Mouse (Mus musculus): ENCODE results near the gene Clk2. TPM values are rescaled to one million over a fixed set of nuclear protein-coding genes. Genes with fewer than 3 reads are reported as not detected.

Clk2 gene
- 24.4 TPM for polyA plus RNA-seq (2014; fragmentation: Illumina TruSeq; extraction: RNeasy Lipid Tissue Mini Kit (QIAGEN cat#74804); ENCODE audit: insufficient read depth, low read depth, low replicate concordance)

DNA sequence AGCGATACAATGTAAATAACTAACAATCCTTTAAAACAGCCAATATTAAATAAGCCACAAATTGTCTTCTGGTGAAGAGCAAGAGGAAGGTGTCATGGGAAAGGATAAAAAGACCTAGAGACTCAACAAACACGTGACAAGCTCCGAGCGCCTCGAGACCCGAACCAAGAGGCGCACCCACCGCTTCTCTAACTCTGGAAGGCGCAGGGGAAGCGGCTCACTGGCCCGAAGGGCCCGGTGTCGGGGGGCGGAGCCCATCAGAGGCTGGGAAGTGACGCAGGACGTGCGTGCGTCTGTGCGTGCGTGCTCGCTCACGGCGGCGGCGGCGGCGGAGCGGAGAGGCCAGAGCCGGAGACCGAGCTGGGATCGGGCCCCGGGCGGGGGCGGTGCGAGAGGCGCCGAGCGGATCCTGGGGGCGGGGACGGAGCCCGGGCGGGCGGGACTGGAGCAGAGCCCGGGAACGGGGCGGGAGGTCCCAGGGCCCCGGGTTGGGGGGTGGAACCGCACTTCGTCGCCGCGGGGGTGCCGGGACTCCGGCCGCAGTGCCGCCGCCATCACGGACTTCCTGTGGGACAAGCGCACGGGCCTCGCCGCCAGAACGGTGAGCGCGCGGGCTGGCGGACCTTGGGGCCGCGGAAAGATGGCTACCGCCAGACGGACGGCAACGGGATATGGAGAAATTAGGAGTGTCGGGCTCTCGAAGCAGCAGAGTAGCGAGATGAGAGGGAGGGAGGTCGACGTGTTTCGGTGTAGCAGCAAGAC lies at the start of gene Clk2:
Gene Clk2 (plus strand): TSS at position 290 of the 762 bp plus-strand sequence.

DNA sequence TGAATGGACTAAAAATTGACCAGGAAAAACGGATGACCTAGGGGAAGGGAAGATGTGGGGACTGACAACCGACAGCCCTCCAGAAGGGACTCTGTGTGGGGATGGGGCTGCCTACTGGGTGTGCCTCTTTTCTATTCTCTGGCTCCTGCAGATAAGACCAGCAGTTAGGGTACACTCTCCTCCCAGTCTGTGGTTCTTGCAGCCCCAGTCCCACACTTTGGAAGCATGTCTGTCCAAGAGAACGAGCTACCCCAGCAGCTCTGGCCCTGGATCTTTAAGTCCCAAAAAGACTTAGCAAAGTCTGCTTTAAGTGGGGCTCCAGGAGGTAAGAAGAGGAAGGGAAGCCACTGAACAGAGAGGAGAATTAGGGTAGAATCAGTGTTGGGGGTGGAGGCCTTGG lies 28.6 kb upstream of the Clk2 start, which contains the start of gene Pklr:
Gene Pklr (plus strand): TSS at position 185 of the 400 bp plus-strand sequence.

DNA sequence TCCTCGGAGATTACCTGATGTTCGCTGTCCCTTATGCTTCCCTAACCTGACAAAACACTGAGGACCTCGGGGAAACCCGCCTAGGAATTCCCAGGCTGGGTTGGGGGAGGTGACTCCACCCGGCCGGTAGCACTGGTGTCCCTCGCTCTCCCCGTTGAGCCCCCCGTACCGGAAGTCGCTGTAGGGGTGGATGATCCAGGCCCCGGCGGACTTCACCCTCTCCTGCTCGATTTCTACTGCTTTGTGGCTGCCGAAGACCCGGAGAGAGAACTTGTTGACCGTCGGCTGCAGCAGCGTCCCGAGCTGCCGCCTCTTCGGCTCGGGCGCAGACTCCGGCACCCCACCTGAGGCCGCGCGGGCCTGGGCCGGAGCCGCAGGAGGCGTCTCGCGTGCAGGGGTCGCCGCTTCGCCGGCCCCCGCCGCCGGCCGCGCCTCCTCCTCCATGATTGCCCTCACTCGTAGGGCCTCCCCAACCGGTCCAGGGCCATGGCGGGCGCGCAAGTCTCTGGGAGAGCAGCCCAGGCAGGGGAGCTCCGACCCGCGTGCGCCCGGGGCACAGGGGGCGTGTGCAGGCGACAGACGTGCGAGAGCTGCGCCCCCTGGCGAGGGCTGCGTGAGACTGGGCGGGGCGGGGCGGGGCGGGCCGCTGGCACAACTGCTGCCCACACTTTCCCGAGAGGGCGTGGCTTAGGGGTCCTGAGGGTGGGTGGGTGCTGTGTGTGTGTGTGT lies 4.8 kb upstream of the Clk2 start, which contains the start of gene Hcn3:
Gene Hcn3 (minus strand): TSS at position 581 of the 729 bp plus-strand sequence.

DNA sequence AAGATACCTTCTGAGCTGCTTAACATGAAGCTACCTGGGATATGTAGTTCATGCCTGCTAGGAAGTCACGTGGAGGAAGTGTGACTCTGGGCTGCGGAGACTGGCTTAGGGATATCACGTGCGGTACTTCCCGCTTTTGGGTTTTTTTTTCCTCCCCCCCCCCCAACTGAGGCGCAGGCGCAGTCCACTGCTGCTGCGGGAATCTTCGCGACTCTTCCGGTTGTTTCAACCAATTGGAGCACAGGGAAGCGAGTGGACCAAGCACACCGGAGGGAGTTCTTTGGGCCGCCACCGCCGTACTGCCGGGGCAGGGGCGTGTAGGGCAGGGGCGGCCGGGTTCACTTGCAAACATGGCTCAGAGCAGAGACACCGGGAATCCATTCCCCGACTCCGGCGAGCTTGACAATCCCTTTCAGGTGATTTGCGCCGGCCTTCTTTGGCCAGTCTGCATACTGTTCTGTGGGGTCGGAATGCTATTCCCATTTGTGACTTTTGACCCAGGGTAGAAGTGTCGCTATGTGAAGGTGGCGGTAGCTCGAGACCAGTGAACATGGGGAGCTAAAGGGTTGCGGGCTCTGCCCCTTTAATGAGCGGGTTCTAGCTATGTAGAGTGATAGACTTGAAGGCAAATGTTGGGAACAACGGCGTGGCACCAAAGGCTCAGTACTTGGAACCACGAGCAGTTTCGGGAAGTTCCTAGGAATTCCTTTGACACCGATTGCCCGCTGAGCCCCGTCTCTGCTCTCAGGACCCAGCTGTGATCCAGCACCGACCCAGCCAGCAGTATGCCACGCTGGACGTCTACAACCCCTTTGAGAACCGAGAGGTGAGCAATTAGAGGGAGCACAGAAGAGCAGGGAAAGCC lies 12.9 kb downstream of the Clk2 start, which contains the start of gene Scamp3:
Gene Scamp3 (plus strand): TSS at position 232 of the 865 bp plus-strand sequence.

DNA sequence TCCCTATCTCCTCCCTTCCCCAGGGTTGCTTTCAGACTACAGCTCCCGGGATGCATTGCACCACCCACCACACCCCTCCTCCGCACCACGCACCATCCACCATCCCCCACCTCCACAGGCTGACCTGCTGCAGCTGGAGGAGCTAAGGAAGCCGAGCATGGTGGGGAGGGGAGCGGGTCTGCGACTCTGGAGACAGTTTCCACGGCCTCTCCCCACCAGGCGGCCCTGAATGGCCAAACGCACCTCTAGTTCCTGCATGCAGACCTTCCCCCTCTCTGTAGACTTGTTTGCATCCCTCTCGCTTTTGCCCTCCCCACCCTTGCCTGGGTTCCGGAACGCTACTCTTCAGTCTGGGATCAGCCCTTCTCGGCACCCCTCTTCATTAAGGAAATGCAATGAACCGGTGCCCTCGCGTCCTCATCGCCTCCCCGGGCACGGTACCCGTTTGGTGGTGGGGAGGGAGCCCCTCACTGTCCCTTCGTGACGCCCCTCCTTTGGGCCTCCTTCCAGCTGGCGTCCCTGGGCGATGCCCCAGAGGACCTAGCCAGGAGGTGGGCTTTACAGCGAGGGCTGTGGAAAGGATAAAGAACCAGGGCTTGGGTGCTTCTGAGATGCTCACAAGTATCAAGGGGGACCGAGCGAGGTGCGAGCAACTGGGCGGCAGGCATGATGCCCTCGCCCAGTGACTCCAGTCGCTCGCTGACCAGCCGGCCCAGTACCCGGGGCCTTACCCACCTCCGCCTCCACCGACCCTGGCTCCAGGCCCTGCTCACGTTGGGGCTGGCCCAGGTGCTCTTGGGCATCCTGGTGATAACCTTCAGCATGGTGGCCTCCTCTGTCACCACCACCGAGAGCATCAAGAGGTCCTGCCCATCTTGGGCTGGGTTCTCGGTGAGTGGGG lies 18.7 kb downstream of the Clk2 start, which contains the start of gene Fam189b:
Gene Fam189b (plus strand): TSS at position 86 of the 901 bp plus-strand sequence.

DNA sequence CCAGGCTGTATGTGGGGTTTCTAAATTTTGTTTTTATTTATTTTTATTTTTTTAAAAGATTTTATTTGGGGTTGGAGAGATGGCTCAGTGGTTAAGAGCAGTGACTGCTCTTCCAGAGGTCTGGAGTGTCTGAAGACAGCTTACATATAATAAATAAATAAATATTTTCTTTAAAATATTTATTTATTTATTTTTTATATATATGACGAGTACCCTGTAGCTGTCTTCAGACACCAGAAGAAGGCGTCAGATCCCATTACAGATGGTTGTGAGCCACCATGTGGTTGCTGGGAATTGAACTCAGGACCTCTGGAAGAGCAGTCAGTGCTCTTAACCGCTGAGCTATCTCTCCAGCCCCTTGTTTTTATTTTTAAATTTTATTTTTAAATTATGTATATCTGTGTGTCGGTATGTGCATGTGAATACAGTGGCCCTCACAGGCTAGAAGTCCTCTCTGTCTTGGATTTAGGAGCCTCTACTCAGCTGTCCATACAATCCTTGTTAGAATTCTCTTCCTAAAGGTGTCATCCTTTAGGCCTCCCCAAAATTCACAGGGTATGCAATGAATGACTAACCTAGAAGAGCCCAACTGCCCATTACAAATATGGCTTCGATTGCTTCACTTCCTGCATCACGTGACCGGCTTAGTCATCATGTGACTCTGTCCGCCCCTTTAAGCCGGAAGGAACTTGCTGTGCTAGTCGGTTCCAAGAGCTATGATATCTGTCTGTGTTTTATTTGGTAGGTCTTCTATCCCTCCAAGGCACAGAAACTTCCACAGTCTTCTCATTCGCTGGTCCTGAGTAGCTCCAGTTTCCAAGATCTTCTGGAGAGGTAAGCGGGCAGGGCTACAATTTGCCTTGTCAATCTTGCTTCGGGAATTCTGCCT lies 37.9 kb downstream of the Clk2 start, which contains the start of gene Gba:
Gene Gba (plus strand): TSS at position 676 of the 889 bp plus-strand sequence.

DNA sequence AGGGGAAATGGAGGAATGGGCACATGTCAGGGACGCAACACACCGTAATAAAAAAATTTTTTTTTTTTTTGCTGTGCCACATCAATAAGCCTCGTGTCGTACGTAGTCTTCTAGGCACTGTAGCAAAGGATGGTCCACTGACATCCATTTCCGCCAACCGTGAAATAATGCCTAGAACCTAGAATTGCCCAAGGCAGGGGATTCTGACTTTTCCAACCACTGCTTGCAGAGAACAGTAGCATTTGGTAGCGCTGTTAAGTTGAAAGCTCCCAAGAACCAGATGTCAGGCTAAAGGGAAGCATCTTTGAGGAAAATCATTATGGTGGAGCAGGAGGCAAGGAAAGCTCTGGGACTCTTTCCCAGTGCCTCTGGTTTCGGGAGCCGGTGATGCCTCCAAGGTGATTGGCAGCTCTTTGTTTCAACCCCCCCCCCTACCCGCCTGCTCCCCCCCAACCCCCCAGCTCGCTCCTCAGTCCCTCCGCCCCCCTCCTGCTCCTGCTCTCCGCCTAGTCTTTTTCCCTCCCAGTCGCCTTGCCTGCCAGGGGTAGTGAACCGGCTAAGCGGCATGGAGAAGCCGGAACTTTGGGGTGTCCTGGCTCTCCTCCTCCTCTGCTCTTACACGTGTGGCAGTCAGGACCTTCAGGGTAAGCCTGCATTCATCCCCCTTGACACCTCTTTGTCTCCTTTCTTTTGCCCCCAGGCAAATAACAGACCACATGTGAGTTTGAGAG lies 50.3 kb downstream of the Clk2 start, which contains the start of gene Thbs3:
Gene Thbs3 (plus strand): TSS at position 500 of the 731 bp plus-strand sequence.

Other genes starting within 250 kb of the Clk2 start
- gene Ash1l, start 214.2 kb upstream of the Clk2 start, polyA plus RNA-seq (2014; fragmentation: Illumina TruSeq; extraction: RNeasy Lipid Tissue Mini Kit (QIAGEN cat#74804); ENCODE audit: insufficient read depth, low read depth, low replicate concordance) = 4.8 TPM
- gene Dap3, start 213.6 kb upstream of the Clk2 start, polyA plus RNA-seq (2014; fragmentation: Illumina TruSeq; extraction: RNeasy Lipid Tissue Mini Kit (QIAGEN cat#74804); ENCODE audit: insufficient read depth, low read depth, low replicate concordance) = 63.0 TPM
- gene Rusc1, start 71.5 kb upstream of the Clk2 start, polyA plus RNA-seq (2014; fragmentation: Illumina TruSeq; extraction: RNeasy Lipid Tissue Mini Kit (QIAGEN cat#74804); ENCODE audit: insufficient read depth, low read depth, low replicate concordance) = 25.0 TPM
- gene Gm43738, start 63.7 kb upstream of the Clk2 start, polyA plus RNA-seq (2014; fragmentation: Illumina TruSeq; extraction: RNeasy Lipid Tissue Mini Kit (QIAGEN cat#74804); ENCODE audit: insufficient read depth, low read depth, low replicate concordance) = not detected
- gene Fdps, start 62.8 kb upstream of the Clk2 start, polyA plus RNA-seq (2014; fragmentation: Illumina TruSeq; extraction: RNeasy Lipid Tissue Mini Kit (QIAGEN cat#74804); ENCODE audit: insufficient read depth, low read depth, low replicate concordance) = 109 TPM
- 0.12 TPM for gene Pklr, start 28.7 kb upstream of the Clk2 start, polyA plus RNA-seq (2014; fragmentation: Illumina TruSeq; extraction: RNeasy Lipid Tissue Mini Kit (QIAGEN cat#74804); ENCODE audit: insufficient read depth, low read depth, low replicate concordance)
- gene Hcn3, start 4.6 kb upstream of the Clk2 start, polyA plus RNA-seq (2014; fragmentation: Illumina TruSeq; extraction: RNeasy Lipid Tissue Mini Kit (QIAGEN cat#74804); ENCODE audit: insufficient read depth, low read depth, low replicate concordance) = not detected
- gene Scamp3, start 12.7 kb downstream of the Clk2 start, polyA plus RNA-seq (2014; fragmentation: Illumina TruSeq; extraction: RNeasy Lipid Tissue Mini Kit (QIAGEN cat#74804); ENCODE audit: insufficient read depth, low read depth, low replicate concordance) = 50.9 TPM
- 9.9 TPM for gene Fam189b, start 18.3 kb downstream of the Clk2 start, polyA plus RNA-seq (2014; fragmentation: Illumina TruSeq; extraction: RNeasy Lipid Tissue Mini Kit (QIAGEN cat#74804); ENCODE audit: insufficient read depth, low read depth, low replicate concordance)
- gene Gba, start 38.1 kb downstream of the Clk2 start, polyA plus RNA-seq (2014; fragmentation: Illumina TruSeq; extraction: RNeasy Lipid Tissue Mini Kit (QIAGEN cat#74804); ENCODE audit: insufficient read depth, low read depth, low replicate concordance) = 35.5 TPM
- gene Thbs3, start 50.4 kb downstream of the Clk2 start, polyA plus RNA-seq (2014; fragmentation: Illumina TruSeq; extraction: RNeasy Lipid Tissue Mini Kit (QIAGEN cat#74804); ENCODE audit: insufficient read depth, low read depth, low replicate concordance) = 37.7 TPM
- gene Mtx1, start 62.3 kb downstream of the Clk2 start, polyA plus RNA-seq (2014; fragmentation: Illumina TruSeq; extraction: RNeasy Lipid Tissue Mini Kit (QIAGEN cat#74804); ENCODE audit: insufficient read depth, low read depth, low replicate concordance) = 75.1 TPM
- 195 TPM for gene Muc1, start 64.3 kb downstream of the Clk2 start, polyA plus RNA-seq (2014; fragmentation: Illumina TruSeq; extraction: RNeasy Lipid Tissue Mini Kit (QIAGEN cat#74804); ENCODE audit: insufficient read depth, low read depth, low replicate concordance)
- 122 TPM for gene Krtcap2, start 81.2 kb downstream of the Clk2 start, polyA plus RNA-seq (2014; fragmentation: Illumina TruSeq; extraction: RNeasy Lipid Tissue Mini Kit (QIAGEN cat#74804); ENCODE audit: insufficient read depth, low read depth, low replicate concordance)
- gene Trim46, start 81.5 kb downstream of the Clk2 start, polyA plus RNA-seq (2014; fragmentation: Illumina TruSeq; extraction: RNeasy Lipid Tissue Mini Kit (QIAGEN cat#74804); ENCODE audit: insufficient read depth, low read depth, low replicate concordance) = 2.3 TPM
- gene Dpm3, start 94.6 kb downstream of the Clk2 start, polyA plus RNA-seq (2014; fragmentation: Illumina TruSeq; extraction: RNeasy Lipid Tissue Mini Kit (QIAGEN cat#74804); ENCODE audit: insufficient read depth, low read depth, low replicate concordance) = 220 TPM
- 90.4 TPM for gene Slc50a1, start 105.8 kb downstream of the Clk2 start, polyA plus RNA-seq (2014; fragmentation: Illumina TruSeq; extraction: RNeasy Lipid Tissue Mini Kit (QIAGEN cat#74804); ENCODE audit: insufficient read depth, low read depth, low replicate concordance)
- gene Efna1, start 116.3 kb downstream of the Clk2 start, polyA plus RNA-seq (2014; fragmentation: Illumina TruSeq; extraction: RNeasy Lipid Tissue Mini Kit (QIAGEN cat#74804); ENCODE audit: insufficient read depth, low read depth, low replicate concordance) = 102 TPM
- 0.75 TPM for gene Efna3, start 158.2 kb downstream of the Clk2 start, polyA plus RNA-seq (2014; fragmentation: Illumina TruSeq; extraction: RNeasy Lipid Tissue Mini Kit (QIAGEN cat#74804); ENCODE audit: insufficient read depth, low read depth, low replicate concordance)
- 1.5 TPM for gene Efna4, start 173.2 kb downstream of the Clk2 start, polyA plus RNA-seq (2014; fragmentation: Illumina TruSeq; extraction: RNeasy Lipid Tissue Mini Kit (QIAGEN cat#74804); ENCODE audit: insufficient read depth, low read depth, low replicate concordance)
- 109 TPM for gene Adam15, start 185.2 kb downstream of the Clk2 start, polyA plus RNA-seq (2014; fragmentation: Illumina TruSeq; extraction: RNeasy Lipid Tissue Mini Kit (QIAGEN cat#74804); ENCODE audit: insufficient read depth, low read depth, low replicate concordance)
- gene Dcst2, start 197.2 kb downstream of the Clk2 start, polyA plus RNA-seq (2014; fragmentation: Illumina TruSeq; extraction: RNeasy Lipid Tissue Mini Kit (QIAGEN cat#74804); ENCODE audit: insufficient read depth, low read depth, low replicate concordance) = 0.17 TPM
- not detected for gene Dcst1, start 200.5 kb downstream of the Clk2 start, polyA plus RNA-seq (2014; fragmentation: Illumina TruSeq; extraction: RNeasy Lipid Tissue Mini Kit (QIAGEN cat#74804); ENCODE audit: insufficient read depth, low read depth, low replicate concordance)
- gene Zbtb7b, start 230.0 kb downstream of the Clk2 start, polyA plus RNA-seq (2014; fragmentation: Illumina TruSeq; extraction: RNeasy Lipid Tissue Mini Kit (QIAGEN cat#74804); ENCODE audit: insufficient read depth, low read depth, low replicate concordance) = 20.1 TPM
- gene Lenep, start 238.0 kb downstream of the Clk2 start, polyA plus RNA-seq (2014; fragmentation: Illumina TruSeq; extraction: RNeasy Lipid Tissue Mini Kit (QIAGEN cat#74804); ENCODE audit: insufficient read depth, low read depth, low replicate concordance) = not detected
- gene Flad1, start 247.1 kb downstream of the Clk2 start, polyA plus RNA-seq (2014; fragmentation: Illumina TruSeq; extraction: RNeasy Lipid Tissue Mini Kit (QIAGEN cat#74804); ENCODE audit: insufficient read depth, low read depth, low replicate concordance) = 9.7 TPM

All from lung, adult 10 weeks (tissue).